29 mouse cellular contexts compared by ENCODE assay signal in the genomic region with DNA sequence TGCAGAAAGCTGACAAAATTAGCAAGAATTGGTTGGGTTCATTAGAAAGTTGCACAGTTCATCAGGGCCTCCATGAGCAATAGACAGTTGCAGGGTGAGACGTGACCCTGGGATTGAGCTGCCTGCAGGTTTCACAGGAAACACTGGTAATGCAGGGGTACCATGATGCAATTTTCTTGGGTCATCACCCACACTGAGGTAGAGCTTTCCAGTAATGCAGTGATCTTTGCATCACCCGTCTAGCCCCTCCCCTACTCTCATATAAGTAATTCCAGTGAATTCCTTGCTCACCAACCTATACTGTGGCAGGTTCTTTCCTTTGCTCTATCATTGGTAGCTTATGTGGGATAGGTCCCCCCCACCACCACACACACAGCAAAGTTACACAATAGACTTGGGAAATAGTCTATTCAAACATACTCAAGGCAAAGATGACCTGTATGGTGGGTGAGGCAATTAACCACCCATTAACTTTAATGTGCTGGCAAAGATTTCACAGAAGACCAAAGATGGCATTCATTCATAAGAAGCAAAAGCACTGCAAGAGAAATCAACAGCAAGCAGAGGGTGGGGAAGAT. TPM values are rescaled to one million over a fixed set of nuclear protein-coding genes. Genes with fewer than 3 reads are reported as not detected.
DNase-seq lines count a peak whose midpoint lies in the region; ATAC-seq lines count a peak whose summit lies in the region.
"Had no signal": no experiment of that assay in that cellular context is flagged by ENCODE, and none has a peak within 500 bp of the region (broad histone marks: within the 10 kb centered on the region; RNA-seq: fewer than 3 reads in every experiment).

No protein-coding gene starts in this region.

- 78% methylated on average over 2 of the region's 2 CpGs for WGBS in intestine, embryonic 16.5 days
- 82% methylated on average over 2 of the region's 2 CpGs for WGBS in intestine, embryonic 15.5 days
- 66% methylated on average over 2 of the region's 2 CpGs for WGBS in lung, embryonic 16.5 days
- WGBS in forebrain, embryonic 10.5 days, result 86% methylated on average over 2 of the region's 2 CpGs

- no peak for DNase-seq in lung, postnatal 10 days
- no peak for DNase-seq in forebrain, embryonic 10.5 days (ENCODE audit: extremely low spot score, low spot score)
- DNase-seq: adrenal gland, adult 2 months; adrenal gland, postnatal 14 days; B cell, adult 2 months; cerebellum, adult 11 months; cerebellum, adult 2 months; cerebellum, adult 9-11 months; cerebellum, postnatal 25 days; gastrocnemius, postnatal 25 days; heart, adult 2 months; heart, postnatal 14 days; heart, postnatal 4 days had no signal

- H3K4me1 ChIP-seq in intestine, embryonic 16.5 days (ENCODE audit: control insufficient read depth, insufficient read depth, low read length), result no peaks in the 10 kb centered on the region; the same call in 1 of the 2 replicates
- H3K4me1 ChIP-seq in intestine, embryonic 15.5 days (replicated peaks), result 0 out of 2 replicates have a peak, but pooled peaks cover 2% of the 10 kb centered on the region
- H3K4me1 ChIP-seq in lung, embryonic 16.5 days (replicated peaks; ENCODE audit: control insufficient read depth, insufficient read depth, low read length), result no peaks in the 10 kb centered on the region
- H3K4me1 ChIP-seq in forebrain, embryonic 10.5 days, result no peaks in the 10 kb centered on the region
- H3K4me1 ChIP-seq: embryonic facial prominence, embryonic 12.5 days; embryonic facial prominence, embryonic 15.5 days; forebrain, embryonic 12.5 days; forebrain, embryonic 15.5 days; heart, embryonic 13.5 days had no signal

- H3K36me3 ChIP-seq in intestine, embryonic 16.5 days (ENCODE audit: control insufficient read depth, insufficient read depth, low read length), result no peaks in the 10 kb centered on the region
- H3K36me3 ChIP-seq in intestine, embryonic 15.5 days, result no peaks in the 10 kb centered on the region
- no peaks in the 10 kb centered on the region for H3K36me3 ChIP-seq in lung, embryonic 16.5 days (ENCODE audit: control insufficient read depth, insufficient read depth, low read length)
- H3K36me3 ChIP-seq in forebrain, embryonic 10.5 days (replicated peaks), result no peaks in the 10 kb centered on the region
- H3K36me3 ChIP-seq: embryonic facial prominence, embryonic 12.5 days; embryonic facial prominence, embryonic 15.5 days; forebrain, embryonic 12.5 days; forebrain, embryonic 15.5 days; G1E; heart, embryonic 10.5 days; heart, embryonic 13.5 days had no signal

- H3K4me2 ChIP-seq in intestine, embryonic 16.5 days (ENCODE audit: low read depth, low read length), result no peak overlapping the region
- no peak overlapping the region for H3K4me2 ChIP-seq in intestine, embryonic 15.5 days (replicated peaks)
- H3K4me2 ChIP-seq in lung, embryonic 16.5 days (ENCODE audit: low read depth, low read length), result no peak overlapping the region
- H3K4me2 ChIP-seq: embryonic facial prominence, embryonic 12.5 days; embryonic facial prominence, embryonic 15.5 days; forebrain, embryonic 12.5 days; forebrain, embryonic 15.5 days; heart, embryonic 13.5 days; hindbrain, embryonic 14.5 days had no signal

- no peak overlapping the region for H3K9ac ChIP-seq in intestine, embryonic 16.5 days (ENCODE audit: low read depth, low read length)
- H3K9ac ChIP-seq in intestine, embryonic 15.5 days, result no peak overlapping the region
- no peak overlapping the region for H3K9ac ChIP-seq in lung, embryonic 16.5 days (ENCODE audit: low read length)
- H3K9ac ChIP-seq: embryonic facial prominence, embryonic 12.5 days; embryonic facial prominence, embryonic 15.5 days; forebrain, embryonic 12.5 days; forebrain, embryonic 15.5 days; heart, embryonic 13.5 days; hindbrain, embryonic 14.5 days had no signal

- no peaks in the 10 kb centered on the region for H3K27me3 ChIP-seq in intestine, embryonic 16.5 days (replicated peaks; ENCODE audit: control insufficient read depth, insufficient read depth, low read length)
- H3K27me3 ChIP-seq in intestine, embryonic 15.5 days (replicated peaks), result no peaks in the 10 kb centered on the region
- no peaks in the 10 kb centered on the region for H3K27me3 ChIP-seq in lung, embryonic 16.5 days (ENCODE audit: control insufficient read depth, insufficient read depth, low read depth, low read length)
- H3K27me3 ChIP-seq in forebrain, embryonic 10.5 days (ENCODE audit: poor library complexity, severe bottlenecking), result no peaks in the 10 kb centered on the region
- H3K27me3 ChIP-seq: CH12.LX; embryonic facial prominence, embryonic 12.5 days; embryonic facial prominence, embryonic 15.5 days; forebrain, embryonic 12.5 days; forebrain, embryonic 15.5 days; heart, embryonic 13.5 days had no signal

- H3K27ac ChIP-seq in intestine, embryonic 16.5 days (ENCODE audit: low read length), result no peak overlapping the region
- H3K27ac ChIP-seq in intestine, embryonic 15.5 days, result no peak overlapping the region
- H3K27ac ChIP-seq in lung, embryonic 16.5 days (ENCODE audit: low read length), result no peak overlapping the region
- H3K27ac ChIP-seq in forebrain, embryonic 10.5 days, result no peak overlapping the region
- H3K27ac ChIP-seq: embryonic facial prominence, embryonic 12.5 days; embryonic facial prominence, embryonic 15.5 days; forebrain, embryonic 12.5 days; forebrain, embryonic 15.5 days; heart, adult 2 months; heart, embryonic 10.5 days; heart, embryonic 13.5 days; hindbrain, embryonic 14.5 days; hindbrain, postnatal 0 days had no signal

- H3K4me3 ChIP-seq in intestine, embryonic 16.5 days (ENCODE audit: low read length), result no peak overlapping the region
- H3K4me3 ChIP-seq in intestine, embryonic 15.5 days (replicated peaks), result no peak overlapping the region
- H3K4me3 ChIP-seq in lung, embryonic 16.5 days (ENCODE audit: low read length), result no peak overlapping the region
- no peak overlapping the region for H3K4me3 ChIP-seq in forebrain, embryonic 10.5 days
- H3K4me3 ChIP-seq: embryonic facial prominence, embryonic 12.5 days; embryonic facial prominence, embryonic 15.5 days; forebrain, embryonic 12.5 days; forebrain, embryonic 15.5 days; heart, adult 2 months; heart, embryonic 10.5 days; heart, embryonic 13.5 days had no signal

- H3K9me3 ChIP-seq in intestine, embryonic 16.5 days (ENCODE audit: control insufficient read depth, low read length), result no peaks in the 10 kb centered on the region
- H3K9me3 ChIP-seq in intestine, embryonic 15.5 days, result no peaks in the 10 kb centered on the region
- H3K9me3 ChIP-seq in lung, embryonic 16.5 days (ENCODE audit: control insufficient read depth, low read length), result no peaks in the 10 kb centered on the region
- H3K9me3 ChIP-seq in forebrain, embryonic 10.5 days, result no peaks in the 10 kb centered on the region
- H3K9me3 ChIP-seq: embryonic facial prominence, embryonic 12.5 days; embryonic facial prominence, embryonic 15.5 days; forebrain, embryonic 12.5 days; forebrain, embryonic 15.5 days; G1E; heart, embryonic 10.5 days; heart, embryonic 13.5 days had no signal

- ATAC-seq in intestine, embryonic 16.5 days, result peak; percentile 50; the same call in 1 of the 2 replicates
- no peak for ATAC-seq in intestine, embryonic 15.5 days
- ATAC-seq in lung, embryonic 16.5 days (ENCODE audit: low read depth), result 0 out of 2 replicates have a peak, but pooled peaks have one; percentile 23
- peak; percentile 91 for ATAC-seq in granulocyte monocyte progenitor cell, adult 5-6 weeks (replicated peaks; ENCODE audit: poor library complexity, severe bottlenecking)
- ATAC-seq: forebrain, embryonic 15.5 days; hindbrain, postnatal 0 days had no signal

RNA-seq across cellular contexts. Expression of a gene that starts 5.7 kb away (rescaled TPM):
- polyA plus RNA-seq in intestine, embryonic 16.5 days (2015; fragmentation: Nextera tagmentation; extraction: Ambion mirVana), result 749 and 1,123 TPM in 2 replicates
- polyA plus RNA-seq in intestine, embryonic 15.5 days (2015; fragmentation: Nextera tagmentation; extraction: Ambion mirVana), result 291 and 368 TPM in 2 replicates
- polyA plus RNA-seq in lung, embryonic 16.5 days (2015; fragmentation: Nextera tagmentation; extraction: Ambion mirVana), result 1.5 and 2.2 TPM in 2 replicates
- total RNA-seq in granulocyte monocyte progenitor cell, adult 5-6 weeks (2014; fragmentation: Nextera tagmentation), result not detected in 2 replicates
- total RNA-seq in granulocyte monocyte progenitor cell, adult 5-6 weeks (2017), result not detected in 2 replicates
- polyA plus RNA-seq in forebrain, embryonic 10.5 days (2016; fragmentation: Nextera tagmentation; extraction: Ambion mirVana), result 0.22 TPM in 1 of 2 replicates, not detected in the other
- total RNA-seq: adrenal gland, adult 2 months; adrenal gland, postnatal 14 days; common myeloid progenitor, adult 5-6 weeks; G1E; gastrocnemius, adult 8-10 months; gastrocnemius, postnatal 25 days; heart, postnatal 14 days; heart, postnatal 4 days had no signal
- polyA plus RNA-seq: adrenal gland, adult 2 months; cerebellum, adult 2 months; forebrain, embryonic 12.5 days; heart, adult 2 months; heart, embryonic 13.5 days had no signal

RNA-seq across cellular contexts. Expression of a gene that starts 57.5 kb away (rescaled TPM):
- polyA plus RNA-seq in intestine, embryonic 16.5 days (2015; fragmentation: Nextera tagmentation; extraction: Ambion mirVana), result 42.9 and 51.5 TPM in 2 replicates
- polyA plus RNA-seq in intestine, embryonic 15.5 days (2015; fragmentation: Nextera tagmentation; extraction: Ambion mirVana), result 62.8 and 66.5 TPM in 2 replicates
- polyA plus RNA-seq in lung, embryonic 16.5 days (2015; fragmentation: Nextera tagmentation; extraction: Ambion mirVana), result 96.5 and 102 TPM in 2 replicates
- total RNA-seq in granulocyte monocyte progenitor cell, adult 5-6 weeks (2014; fragmentation: Nextera tagmentation), result 0.73 TPM in 1 of 2 replicates, not detected in the other
- 0.46 TPM in 1 of 2 replicates, not detected in the other for total RNA-seq in granulocyte monocyte progenitor cell, adult 5-6 weeks (2017)
- 27.9 and 30.4 TPM in 2 replicates for polyA plus RNA-seq in forebrain, embryonic 10.5 days (2016; fragmentation: Nextera tagmentation; extraction: Ambion mirVana)
- polyA plus RNA-seq: G1E had no signal

Comparison
In these comparisons a context has a peak if more than half of its experiments do, and no peak if none do; other contexts are left out.
1. RNA of a gene that starts 5.7 kb away (polyA plus RNA-seq): 749 to 1,123 TPM in intestine, embryonic 16.5 days and 291 to 368 TPM in intestine, embryonic 15.5 days; 1.5 to 2.2 TPM in lung, embryonic 16.5 days and 0.22 TPM in forebrain, embryonic 10.5 days; every median in the first group is over 10 times any median in the second.